Mouse (Mus musculus) embryo, embryonic 11.5 days (tissue): ENCODE measurements around the gene Cd68.
"Not testable (repeated sequence)": the region's sequence is repeated elsewhere in the genome, so short reads cannot be mapped to it uniquely, and the experiment has no call there.

Experiments used
- DNase-seq: peaks from one replicate; pipeline ENCODE4 v3.0.0-alpha.2; 2012; ENCODE audit warnings: low read depth, low spot score

Cd68 gene

DNA sequence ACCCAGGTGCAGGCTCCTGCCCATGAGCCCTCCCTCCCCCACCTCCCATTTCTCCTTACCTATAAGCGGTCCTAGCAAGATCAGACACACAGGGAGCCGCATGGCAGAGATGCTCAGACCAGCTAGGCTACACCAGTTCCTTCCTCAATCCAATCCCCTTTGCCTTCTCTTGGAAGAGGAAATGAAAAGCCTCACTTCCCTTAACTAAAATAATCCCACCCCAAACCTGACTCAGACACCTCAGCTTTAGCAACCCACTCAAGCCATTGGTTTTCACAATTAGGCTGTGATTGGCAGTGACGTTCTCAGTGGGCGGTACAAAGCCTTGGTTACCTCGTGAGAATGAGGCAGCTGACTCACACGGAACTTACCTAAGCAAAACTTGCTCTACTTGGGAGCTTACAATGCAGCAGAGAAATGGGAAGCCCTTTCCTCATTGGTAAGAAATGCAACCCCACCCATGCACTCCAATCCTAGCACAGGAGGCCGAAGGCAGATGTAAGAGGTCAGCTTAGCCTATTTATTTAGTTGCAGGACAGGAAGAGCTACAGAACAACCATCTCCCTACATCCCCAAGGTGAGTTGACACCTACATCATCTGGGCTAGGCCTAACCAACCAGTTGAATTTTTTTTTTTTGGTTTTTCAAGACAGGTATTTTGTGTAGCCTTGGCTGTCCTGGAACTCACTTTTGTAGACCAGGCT lies at the start of gene Cd68:
Cd68 (minus strand) TSS at position 193 of the 704 bp plus-strand sequence.
- no peak for DNase-seq

DNA sequence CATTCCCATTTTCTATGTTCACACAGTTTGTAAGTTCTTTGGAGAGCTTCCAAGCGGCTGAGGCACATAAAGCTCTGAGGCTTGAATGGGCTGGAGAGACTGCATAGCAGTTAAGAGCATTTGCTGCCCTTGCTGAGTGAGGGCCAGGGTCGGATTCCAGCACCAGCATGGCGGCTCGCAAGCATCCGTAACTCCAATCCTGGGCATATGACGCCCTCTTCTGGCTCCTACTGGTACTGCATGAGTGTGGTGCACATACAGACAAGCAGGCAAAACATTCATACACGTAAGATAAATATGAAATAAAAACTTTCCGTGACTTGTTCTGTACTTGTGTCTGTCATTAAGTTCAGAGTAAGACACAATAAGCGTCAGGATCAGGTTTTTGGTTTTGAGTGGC lies 49.5 kb upstream of the Cd68 start:
- no peak for DNase-seq

DNA sequence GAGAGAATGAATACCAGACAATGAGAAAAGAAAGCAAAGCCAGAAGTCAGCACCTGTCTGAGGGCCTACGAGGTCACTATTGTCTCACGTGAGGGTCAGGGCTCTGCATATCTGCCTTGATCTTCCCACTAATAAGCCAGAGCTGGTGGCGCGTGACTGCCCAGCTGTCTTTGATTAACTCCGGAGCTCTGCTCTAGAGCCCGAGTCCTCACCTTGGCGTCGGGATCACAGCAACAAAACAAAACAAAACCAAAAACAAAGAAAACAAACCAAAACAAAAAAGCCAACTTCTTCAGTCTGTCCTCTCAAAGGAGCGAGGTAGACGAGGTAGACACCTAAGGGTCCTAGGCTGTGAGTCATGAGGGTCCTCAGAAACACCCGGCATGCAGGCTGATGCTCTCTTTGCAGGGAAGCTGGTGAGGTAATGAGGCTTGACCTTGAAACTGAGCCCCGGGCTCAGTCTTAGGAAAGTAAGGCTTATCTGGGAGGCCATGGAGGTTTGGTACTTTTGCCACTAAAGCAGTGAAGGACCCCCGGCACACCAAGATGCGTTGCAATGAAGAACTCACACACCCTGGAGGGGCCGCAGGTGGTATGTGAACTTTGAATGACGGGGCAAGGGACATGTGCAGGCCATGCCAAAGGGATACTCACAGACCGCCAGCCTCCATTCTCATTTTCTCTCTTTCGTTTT lies 48.8 kb upstream of the Cd68 start:
- no peak for DNase-seq

DNA sequence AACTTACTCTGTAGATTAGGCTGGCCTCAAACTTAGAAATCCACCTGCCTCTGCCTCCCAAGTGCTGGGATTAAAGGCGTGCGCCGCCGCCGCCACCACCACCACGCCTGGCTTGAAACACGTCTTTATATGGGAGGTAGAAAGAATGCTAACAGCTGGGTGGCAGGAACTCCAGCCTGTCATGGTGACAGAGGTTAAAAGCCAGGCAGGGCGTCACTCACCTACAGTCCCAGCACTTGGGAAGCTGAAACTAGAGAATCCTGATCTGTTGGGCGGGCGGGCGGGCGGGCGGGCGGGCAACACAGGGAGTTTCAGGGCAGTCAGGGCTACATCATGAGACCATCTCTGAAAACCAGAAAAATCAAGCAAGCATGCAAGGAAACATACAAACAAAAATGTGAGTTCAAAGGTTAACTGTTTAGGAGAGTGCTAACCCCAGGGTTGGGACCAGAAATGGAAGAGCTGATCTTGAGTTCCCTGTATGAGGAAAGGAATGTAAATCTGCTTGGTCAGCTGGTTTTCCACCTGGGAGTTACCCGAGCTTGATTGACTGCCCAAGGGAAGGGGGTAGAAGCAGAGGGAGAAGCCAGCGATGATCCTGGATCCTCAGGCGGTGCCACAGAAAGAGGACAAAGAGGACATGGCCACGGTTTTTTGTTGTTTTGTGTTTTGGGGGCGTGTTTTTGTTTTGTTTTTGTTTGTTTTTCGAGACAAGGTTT lies 47.2 kb upstream of the Cd68 start:
- DNase-seq = no peak

DNA sequence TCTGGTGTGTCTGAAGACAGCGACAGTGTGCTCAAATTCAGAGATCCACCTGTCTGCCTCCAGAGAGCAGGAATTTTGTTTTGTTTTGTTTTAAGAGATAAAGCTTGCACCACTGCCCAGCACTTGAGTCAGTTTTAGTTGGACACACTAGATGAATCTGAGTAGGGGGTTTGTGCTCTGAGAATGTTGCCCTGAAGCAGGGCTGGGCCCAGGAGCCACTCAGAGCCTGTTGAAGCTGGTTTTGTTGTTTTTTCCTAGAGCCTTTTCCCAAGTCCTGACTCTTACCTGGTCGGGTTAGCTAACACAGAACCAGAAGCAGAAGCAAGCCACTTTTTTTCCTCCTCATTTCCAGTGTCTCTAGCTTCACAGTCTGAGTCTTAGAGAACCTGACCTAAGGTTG lies 45.1 kb upstream of the Cd68 start:
- DNase-seq = no peak

DNA sequence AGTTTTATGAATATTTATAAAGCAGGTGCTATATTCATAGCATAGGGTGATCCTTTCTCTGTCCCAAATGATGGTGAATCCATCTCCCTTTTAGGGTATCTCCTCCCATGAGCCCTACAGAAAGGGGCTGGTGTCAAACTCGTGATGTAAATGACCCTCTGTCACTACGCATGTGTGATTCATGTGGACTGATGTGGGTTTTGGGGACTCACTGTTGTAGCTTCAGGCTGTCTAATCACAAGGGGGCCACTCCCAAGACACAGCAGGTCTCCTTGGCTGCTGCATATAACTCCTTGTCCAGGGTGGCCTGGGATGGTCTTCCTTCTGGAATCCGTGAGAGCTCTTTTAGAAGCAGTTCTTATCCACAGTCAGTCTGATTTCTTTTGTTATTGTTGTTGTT lies 44.5 kb upstream of the Cd68 start:
- no peak for DNase-seq

DNA sequence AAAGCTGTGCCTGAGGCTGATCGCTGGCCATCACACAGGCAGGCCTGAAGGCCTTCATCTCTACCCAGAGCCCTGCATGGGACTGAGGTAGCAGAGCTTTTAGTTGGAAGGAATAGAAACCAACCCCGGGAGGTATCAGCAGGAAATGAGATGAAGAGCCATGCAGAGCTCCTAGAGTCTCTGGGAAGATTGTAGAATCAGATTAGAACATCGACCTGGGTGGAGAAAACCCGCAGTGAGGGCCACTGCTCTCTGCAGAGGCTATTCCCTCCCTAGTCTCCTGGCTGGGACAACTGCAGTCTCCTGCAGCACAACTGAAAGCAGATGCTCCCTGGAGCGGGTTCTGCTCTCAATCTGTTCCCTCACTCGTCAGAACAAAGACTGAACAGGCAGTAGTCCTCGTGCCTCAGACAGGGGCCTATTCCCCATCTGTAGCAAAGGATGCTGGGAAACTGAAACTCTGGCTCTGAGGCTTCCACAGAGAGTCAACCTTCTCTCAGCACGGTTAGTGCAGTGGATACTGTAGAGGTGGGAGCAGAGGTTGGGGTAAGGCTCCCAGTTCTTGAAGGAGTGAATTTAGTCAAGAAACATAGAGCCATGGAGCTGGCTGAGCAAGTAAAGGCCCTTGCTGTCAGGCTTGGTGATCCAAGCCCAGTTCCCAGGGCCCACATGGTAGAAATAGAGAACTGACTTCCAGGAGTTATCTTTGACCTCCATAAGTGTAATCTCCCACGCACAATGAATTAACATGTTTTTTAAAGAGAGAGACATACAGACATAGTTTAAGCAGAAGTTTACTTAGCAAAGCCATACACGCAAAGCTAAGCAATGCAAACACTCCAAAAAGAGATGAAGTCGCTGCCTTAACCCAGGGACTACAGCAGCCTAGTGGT lies 43.8 kb upstream of the Cd68 start:
- no peak for DNase-seq

DNA sequence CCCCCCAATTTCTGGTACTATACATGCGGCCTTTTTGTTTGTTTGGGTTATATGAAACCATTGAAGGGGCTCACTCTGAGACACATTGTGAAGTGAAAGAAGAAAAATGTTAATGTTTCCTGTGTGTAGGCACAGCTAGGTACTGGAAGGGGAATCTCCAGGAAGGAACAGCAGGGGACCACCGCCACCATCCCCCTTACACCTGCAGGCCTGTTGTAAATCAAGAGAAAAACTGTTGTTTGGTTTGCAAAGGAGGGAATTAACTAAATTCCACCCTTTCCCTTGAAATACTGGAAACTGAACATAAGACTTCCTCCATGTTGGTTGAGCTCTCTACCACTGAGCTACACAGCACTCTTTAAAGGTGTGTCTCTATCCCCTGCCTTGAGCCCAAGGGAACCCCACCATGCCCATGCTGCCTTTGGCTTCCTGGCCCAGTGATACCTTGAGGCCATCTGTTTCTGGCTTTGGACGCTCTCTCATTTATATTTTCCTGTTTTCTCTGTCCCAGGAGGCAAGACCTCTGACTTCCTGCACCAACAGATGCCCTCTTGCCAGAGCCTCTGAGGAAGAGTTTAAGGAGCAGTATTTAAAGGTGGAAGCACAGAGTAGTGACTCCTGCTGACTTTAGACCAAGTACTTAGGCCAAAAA lies 42.8 kb upstream of the Cd68 start:
- no peak for DNase-seq

DNA sequence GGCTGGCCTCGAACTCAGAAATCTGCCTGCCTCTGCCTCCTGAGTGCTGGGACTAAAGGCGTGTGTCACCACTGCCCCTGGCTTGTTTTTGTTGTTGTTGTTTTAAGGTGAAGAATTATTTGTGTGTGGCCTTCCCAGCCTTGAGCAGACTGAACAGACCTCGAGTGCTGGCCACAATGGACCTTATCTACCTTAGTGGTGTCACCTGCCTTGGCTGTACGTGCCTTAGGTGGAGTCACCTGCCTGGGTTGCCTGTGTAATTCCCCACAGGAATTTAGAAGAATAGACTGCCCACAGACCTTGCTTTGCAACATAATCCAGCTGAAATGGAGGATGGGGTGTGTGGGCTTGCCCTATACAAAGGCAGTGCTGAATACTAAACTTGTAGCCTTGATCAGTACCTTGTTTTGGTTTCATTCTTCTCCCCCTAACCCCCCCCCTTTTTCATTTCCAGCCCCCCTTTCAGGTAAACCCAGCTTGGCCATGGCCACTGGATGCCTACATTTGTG lies 42.0 kb upstream of the Cd68 start:
- no peak for DNase-seq

DNA sequence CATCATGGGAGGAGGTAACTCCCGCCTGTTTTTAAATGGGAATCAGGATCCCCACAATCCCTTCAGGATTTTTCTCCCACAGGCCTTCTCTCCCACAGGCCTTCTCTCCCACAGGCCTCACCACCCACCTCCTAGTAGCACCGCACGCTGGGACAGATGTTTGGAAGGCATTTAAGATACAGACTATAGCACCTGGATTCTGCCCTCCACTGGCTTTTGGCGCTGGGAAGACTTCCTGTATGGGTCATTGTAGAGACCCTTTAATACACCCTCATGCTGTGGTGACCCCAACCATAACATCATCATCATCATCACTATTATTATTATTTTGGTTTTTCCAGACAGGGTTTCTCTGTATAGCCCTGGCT lies 41.5 kb upstream of the Cd68 start:
- DNase-seq = no peak

DNA sequence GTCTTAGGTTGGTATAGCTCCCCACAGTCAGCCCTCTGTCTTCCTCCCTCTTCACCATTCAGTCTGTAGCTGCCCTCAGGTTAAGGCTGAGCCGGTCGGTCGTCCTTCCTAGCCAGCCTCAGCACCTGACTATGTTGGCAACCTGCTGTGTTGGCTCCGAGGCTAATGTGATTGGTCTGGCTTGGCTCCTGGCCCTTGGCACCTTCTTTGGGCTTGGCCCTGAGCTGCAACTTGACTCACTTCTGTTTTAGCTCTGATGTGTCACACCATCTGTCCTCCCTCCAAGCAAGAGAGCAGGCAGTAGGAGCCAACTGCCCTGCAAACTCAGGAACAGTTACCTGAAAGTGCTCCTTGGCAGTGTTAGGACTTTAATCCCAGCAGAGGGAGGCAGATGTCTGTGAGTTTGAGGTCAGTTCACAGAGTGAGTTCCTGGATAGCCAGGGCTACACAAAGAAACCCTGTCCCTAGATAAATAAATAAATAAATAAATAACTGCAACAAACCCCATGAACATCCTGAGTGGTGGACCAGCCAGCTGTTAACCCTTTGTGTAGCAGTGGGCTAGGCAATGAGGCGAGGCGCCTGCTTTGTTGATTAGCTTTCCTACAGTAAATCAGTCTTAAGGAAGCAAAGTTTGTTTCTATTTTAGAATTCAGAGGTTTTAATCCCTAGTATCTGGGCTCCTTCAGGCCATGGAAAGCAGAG lies 41.0 kb upstream of the Cd68 start:
- DNase-seq = no peak

DNA sequence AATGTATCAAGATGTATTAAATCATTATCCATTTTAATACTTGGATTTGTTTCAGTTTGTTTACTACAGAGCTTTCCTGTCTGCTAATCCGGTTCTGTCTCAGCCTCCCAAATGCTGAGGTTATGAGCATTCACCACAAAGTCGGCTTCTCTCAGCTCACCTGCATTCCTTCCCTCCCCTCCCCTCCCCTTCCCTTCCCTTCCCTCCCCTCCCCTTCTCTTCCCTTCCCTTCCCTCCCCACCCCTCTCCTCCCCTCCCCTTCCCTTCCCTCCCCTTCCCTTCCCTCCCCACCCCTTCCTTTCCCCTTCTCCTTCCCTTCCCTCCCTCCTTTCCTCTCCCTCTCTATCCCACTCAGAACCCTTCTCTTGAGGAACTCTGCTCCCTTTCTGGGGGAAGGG lies 38.7 kb upstream of the Cd68 start:
- DNase-seq = no peak

DNA sequence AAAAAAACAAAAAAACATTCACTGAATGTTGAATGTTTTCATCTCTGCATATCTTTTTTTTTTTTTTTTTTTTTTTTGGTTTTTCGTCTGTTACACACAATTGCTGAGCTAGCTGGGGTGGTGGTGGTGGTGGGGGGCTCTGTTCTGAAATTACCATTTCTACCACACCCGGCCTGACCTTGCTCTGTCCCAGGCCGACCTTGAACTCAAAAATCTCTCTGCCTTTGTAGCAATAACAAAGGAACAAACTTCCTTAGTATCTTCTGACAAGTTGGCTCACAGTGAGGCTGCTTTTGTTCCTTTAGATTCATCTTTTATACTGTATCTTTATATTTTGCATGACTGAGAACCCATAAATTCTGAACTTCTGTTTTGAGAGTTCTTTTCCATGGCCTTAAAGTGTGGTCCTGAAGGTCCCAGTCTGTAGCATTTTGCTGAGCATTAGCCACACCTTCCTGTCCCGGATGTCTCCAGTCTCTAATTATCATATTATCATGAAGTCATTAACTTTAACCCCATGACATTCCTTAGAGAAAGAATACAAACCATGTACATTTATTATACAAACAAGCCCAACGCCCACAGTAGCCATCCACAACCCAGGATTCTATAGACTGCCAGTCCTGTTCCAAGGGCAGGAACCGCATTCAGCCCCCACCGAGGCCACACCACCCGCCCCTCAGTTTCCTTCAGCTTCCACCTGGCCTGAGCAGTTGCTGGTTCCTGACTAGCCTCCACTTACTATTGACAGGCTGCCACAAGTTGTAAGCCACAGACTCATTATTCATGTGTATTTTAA lies 38.1 kb upstream of the Cd68 start:
- no peak for DNase-seq

DNA sequence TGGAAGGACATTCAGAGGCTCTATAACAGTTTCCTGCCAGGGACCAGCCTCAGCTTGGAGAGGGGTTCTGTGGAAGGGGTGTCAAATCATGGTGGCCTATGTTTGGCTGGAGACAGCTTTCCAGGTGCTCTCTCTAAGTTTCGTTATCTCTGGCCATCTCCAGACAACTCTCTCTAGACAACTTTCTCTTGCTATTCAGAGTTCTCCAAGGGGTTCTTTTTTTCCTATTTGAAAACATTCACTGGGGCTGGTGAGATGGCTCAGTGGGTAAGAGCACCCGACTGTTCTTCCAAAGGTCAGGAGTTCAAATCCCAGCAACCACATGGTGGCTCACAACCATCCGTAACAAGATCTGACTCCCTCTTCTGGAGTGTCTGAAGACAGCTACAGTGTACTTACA lies 37.4 kb upstream of the Cd68 start:
- DNase-seq = not testable (repeated sequence)

DNA sequence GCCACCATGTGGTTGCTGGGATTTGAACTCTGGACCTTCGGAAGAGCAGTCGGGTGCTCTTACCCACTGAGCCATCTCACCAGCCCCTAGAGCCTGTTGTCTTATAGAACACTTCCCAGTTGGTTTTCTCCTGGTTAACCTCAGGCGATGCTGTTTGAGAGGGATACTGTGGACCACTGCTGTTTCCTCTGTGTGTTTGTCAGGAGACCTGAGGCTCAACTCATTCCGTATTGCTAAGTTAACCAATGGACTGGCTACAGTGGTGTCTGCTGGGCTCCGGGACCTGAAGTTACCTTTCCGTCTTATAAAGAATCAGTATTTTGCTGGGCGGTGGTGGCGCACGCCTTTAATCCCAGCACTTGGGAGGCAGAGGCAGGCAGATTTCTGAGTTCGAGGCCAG lies 36.9 kb upstream of the Cd68 start:
- not testable (repeated sequence) for DNase-seq

DNA sequence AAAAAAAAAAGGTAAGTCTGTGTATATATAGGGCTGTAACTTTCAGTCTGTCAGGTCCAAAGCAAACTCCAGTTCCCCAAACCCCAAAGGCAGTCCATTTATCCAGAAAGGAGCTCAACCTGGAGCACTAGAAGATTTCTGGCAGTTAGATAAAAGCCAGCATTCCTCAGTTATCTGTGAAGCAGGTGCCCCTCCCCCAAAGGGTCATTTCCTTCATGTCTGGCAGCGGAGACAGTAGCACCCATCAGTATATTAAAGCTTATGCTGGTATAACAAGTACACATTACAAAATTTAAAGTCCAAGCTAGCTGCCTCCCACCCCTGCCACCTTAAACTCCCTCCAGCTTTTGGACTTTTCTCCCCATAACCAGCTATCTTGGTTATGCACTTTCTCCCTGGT lies 33.6 kb upstream of the Cd68 start:
- DNase-seq = no peak

DNA sequence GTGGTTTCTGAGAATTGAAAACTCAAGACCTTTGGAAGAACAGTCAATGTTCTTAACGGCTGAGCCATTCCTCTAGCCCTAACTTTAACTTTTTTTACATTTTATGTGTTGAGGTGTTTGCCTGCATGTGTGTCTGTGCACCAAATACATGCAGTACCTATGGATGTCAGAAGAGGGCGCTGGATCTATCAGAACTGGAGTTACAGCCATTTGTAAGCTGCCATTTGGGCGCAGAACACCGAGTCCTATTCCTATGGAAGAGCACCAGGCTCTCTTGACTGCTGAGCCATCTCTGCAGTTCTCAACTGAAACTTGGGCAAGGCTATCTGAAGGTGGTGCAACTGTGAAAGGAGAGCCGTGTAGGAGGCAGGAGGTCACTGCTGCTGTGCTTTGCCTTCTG lies 32.6 kb upstream of the Cd68 start:
- DNase-seq = no peak

DNA sequence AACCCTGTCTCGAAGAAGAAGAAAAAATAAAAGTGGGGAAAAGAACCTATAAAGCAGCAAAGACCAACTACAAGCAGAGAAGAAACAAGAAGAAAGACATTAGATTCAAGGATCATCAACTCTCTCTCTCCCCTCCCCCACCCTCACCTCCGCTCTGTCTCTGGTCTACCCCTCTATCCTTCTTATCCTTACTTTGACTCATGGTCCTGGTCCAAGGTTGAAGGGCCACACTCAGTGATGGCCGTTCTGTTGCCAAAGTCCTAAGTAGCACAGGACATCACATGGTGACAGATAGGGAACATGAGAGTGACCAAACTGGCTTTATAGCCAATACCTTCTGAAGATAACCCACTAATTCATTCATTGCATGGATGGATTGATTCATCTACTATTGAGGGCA lies 31.4 kb upstream of the Cd68 start:
- DNase-seq = no peak

DNA sequence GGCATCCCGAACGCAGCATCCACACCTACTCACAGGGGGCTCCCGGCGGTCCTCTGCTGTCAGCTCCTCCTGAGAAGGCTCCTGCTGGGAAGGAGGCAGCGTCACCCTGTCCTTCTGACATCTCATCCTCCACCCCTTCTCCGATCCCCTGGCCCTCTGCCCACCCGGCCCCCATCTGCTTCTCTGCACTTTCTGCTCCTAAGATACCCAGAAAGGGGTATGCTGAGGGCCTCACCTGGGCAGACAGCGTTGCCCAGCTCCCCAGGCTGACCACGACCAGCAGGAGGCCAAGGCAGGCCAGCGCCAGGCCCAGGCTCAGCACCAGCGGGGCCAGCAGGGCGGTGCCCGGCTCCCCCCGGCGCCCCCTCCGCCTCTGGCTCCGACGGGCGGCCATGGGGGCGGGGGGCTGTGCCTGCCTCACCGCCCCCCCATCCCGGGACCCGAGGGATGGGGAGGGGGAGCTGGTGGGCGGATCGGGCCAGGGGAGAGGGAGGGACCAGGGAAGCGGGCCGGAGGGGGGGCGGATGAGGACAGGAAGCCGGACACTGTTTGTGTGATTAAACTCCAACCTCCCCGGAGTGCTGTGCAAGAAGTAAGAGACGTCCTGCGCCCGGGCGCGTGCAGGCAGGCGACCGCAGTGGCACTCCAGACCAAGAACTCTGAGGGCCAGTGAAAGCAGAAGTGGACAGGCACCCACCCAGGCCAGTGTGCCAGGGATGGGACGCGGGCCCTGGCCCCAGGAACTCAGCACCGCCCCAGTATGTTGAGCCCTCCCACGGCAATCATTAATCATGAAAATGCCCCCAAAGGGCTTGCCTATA lies 29.6 kb upstream of the Cd68 start, which contains the start of the genes Tnfsf12 and Tnfsfm13:
Tnfsf12 (minus strand) TSS at position 489 of the 821 bp plus-strand sequence.
Tnfsfm13 (minus strand) TSS at position 738 of the 821 bp plus-strand sequence.
- no peak for DNase-seq
